In the genomic region with DNA sequence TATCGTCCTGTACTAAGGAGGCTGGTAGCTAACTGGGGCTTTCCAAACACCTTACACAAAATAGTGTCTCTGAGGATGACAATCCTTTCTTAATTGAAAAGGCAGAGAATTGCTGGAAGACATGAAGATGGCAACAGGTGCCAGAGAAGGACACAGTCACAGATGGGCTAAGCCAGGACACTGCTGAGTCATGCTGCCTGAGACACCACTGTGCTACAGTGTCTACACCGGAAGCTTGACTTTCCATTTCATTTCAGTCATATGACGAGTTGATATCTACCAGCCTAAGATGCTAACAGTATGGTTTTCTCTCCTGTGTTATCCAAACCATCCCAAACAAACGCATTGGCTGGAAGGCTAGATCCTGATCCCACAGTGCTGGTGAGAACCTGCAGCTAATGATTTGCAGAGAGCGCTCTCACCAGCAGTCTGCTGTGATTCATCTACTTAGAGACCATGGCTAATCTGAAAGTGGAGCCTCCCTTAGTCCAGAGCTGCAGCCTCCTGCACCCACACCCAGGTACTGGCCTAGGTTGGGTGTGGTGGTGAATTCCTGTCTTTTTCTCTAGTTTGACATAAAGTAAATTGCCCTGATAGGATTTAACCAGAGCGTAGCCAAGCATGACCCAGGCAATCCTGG, we compare ENCODE assay signal across 25 mouse cellular contexts.
A peak's percentile ranks its signal among the peaks of the same experiment; 100 is the strongest.
DNase-seq lines count a peak whose midpoint lies in the region; ATAC-seq lines count a peak whose summit lies in the region.
"Had no signal": no experiment of that assay in that cellular context is flagged by ENCODE, and none has a peak within 500 bp of the region (broad histone marks: within the 10 kb centered on the region; RNA-seq: fewer than 3 reads in every experiment).

No protein-coding gene starts in this region.

- ATAC-seq in kidney, embryonic 15.5 days (replicated peaks; ENCODE audit: low FRiP score): peak; percentile 56; the same call in 1 of the 2 replicates
- peak; percentile 58 for ATAC-seq in CD4-positive, CD25-positive, alpha-beta regulatory T cell, adult 4 months
- ATAC-seq in heart, embryonic 12.5 days (ENCODE audit: insufficient number of reproducible peaks, low FRiP score): no peak
- ATAC-seq: activated CD4-positive, CD25-positive, alpha-beta regulatory T cell, adult 4 months; forebrain, embryonic 13.5 days; hindbrain, postnatal 0 days; intestine, embryonic 16.5 days; liver, embryonic 12.5 days; liver, postnatal 0 days had no signal

- H3K27me3 ChIP-seq in kidney, embryonic 15.5 days: no peaks in the 10 kb centered on the region
- H3K27me3 ChIP-seq in heart, embryonic 12.5 days (replicated peaks): no peaks in the 10 kb centered on the region
- H3K27me3 ChIP-seq: forebrain, embryonic 13.5 days; hindbrain, embryonic 12.5 days; liver, embryonic 12.5 days; megakaryocyte, embryonic 14.5 days; stomach, embryonic 15.5 days had no signal

- H3K4me1 ChIP-seq in kidney, embryonic 15.5 days: 0 out of 2 replicates have a peak, but pooled peaks cover 4% of the 10 kb centered on the region
- no peaks in the 10 kb centered on the region for H3K4me1 ChIP-seq in heart, embryonic 12.5 days (replicated peaks)
- H3K4me1 ChIP-seq: hindbrain, embryonic 12.5 days; liver, embryonic 12.5 days; megakaryocyte, embryonic 14.5 days; stomach, embryonic 15.5 days had no signal

- no peak overlapping the region for H3K27ac ChIP-seq in kidney, embryonic 15.5 days
- no peak overlapping the region for H3K27ac ChIP-seq in heart, embryonic 12.5 days (ENCODE audit: poor library complexity, severe bottlenecking)
- H3K27ac ChIP-seq: forebrain, embryonic 13.5 days; hindbrain, embryonic 12.5 days; hindbrain, postnatal 0 days; liver, embryonic 12.5 days; stomach, embryonic 15.5 days had no signal

- 91% methylated on average over 6 of the region's 6 CpGs for WGBS in kidney, embryonic 15.5 days
- 88% methylated on average over 6 of the region's 6 CpGs for WGBS in heart, embryonic 12.5 days

- H3K36me3 ChIP-seq in kidney, embryonic 15.5 days: no peaks in the 10 kb centered on the region
- no peaks in the 10 kb centered on the region for H3K36me3 ChIP-seq in heart, embryonic 12.5 days
- H3K36me3 ChIP-seq: hindbrain, embryonic 12.5 days; liver, embryonic 12.5 days; stomach, embryonic 15.5 days had no signal

- H3K4me2 ChIP-seq in kidney, embryonic 15.5 days: no peak overlapping the region
- H3K4me2 ChIP-seq in heart, embryonic 12.5 days: no peak overlapping the region
- H3K4me2 ChIP-seq: forebrain, embryonic 13.5 days; hindbrain, embryonic 12.5 days; liver, embryonic 12.5 days; stomach, embryonic 15.5 days had no signal

- H3K9ac ChIP-seq in kidney, embryonic 15.5 days: no peak overlapping the region
- no peak overlapping the region for H3K9ac ChIP-seq in heart, embryonic 12.5 days
- H3K9ac ChIP-seq: forebrain, embryonic 13.5 days; hindbrain, embryonic 12.5 days; liver, embryonic 12.5 days; liver, postnatal 0 days; stomach, embryonic 15.5 days had no signal

- DNase-seq in kidney, postnatal 4 days: no peak
- peak; percentile 34 for DNase-seq in MN1 (ENCODE audit: low spot score)
- peak; percentile 17 for DNase-seq in induced T-regulatory cell, adult 2 months (ENCODE audit: low read depth)
- no peak for DNase-seq in thymus, adult 18-20 months
- DNase-seq: adrenal gland, postnatal 10 days; gastrocnemius, postnatal 10 days; heart, postnatal 14 days; kidney, adult 8-10 months; layer of hippocampus, postnatal 36 days; left cerebral cortex, postnatal 4 days; liver, postnatal 0 days; lung, postnatal 4 days; midbrain, embryonic 14.5 days; thymus, postnatal 25 days had no signal

- no peaks in the 10 kb centered on the region for H3K9me3 ChIP-seq in kidney, embryonic 15.5 days (replicated peaks)
- no peaks in the 10 kb centered on the region for H3K9me3 ChIP-seq in heart, embryonic 12.5 days (replicated peaks)
- H3K9me3 ChIP-seq: forebrain, embryonic 13.5 days; hindbrain, embryonic 12.5 days; liver, embryonic 12.5 days; stomach, embryonic 15.5 days had no signal

- no peak overlapping the region for H3K4me3 ChIP-seq in kidney, embryonic 15.5 days (replicated peaks)
- no peak overlapping the region for H3K4me3 ChIP-seq in heart, embryonic 12.5 days
- H3K4me3 ChIP-seq: forebrain, embryonic 13.5 days; hindbrain, embryonic 12.5 days; liver, embryonic 12.5 days; stomach, embryonic 15.5 days had no signal

Comparison
In these comparisons a context has a peak if more than half of its experiments do, and no peak if none do; other contexts are left out.
1. DNase-seq: peak in MN1 (single experiment) and induced T-regulatory cell, adult 2 months (single experiment); none in kidney, postnatal 4 days (0 of 2) and thymus, adult 18-20 months (0 of 2).